Mouse (Mus musculus) natural killer cell, adult 2 months (primary cell): ENCODE measurements around the gene Irs2.

Source experiments
- DNase-seq, 2 experiments: peaks; one replicate each; pipeline ENCODE4 v3.0.0; 2022; ENCODE audit warnings: low spot score in 2 of 2

Gene Irs2

GRCm38 (mm10) chr8:10952706-10953105 is 55.6 kb downstream of the Irs2 start:
- no peak for DNase-seq

DNA sequence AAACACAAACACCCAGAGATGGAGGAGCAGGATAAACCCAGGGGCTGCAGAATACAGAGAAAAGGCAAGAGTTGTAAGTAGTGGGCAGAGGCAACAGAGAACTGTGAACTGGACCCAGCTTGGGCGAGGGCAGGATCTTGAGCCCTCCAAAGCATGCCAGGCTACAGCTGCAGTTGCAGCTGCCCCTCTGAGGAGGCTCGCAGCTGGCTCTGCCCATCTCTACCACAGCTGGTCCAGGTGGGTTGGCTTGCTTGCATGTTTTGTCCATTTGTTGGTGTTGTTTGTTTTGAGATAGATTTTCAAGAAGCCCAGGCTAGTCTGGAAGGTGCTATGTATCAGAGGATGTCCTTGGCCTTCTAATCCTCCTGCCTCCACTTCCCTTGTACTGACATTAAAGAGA is 56.0 kb downstream of the Irs2 start:
- DNase-seq = no peak

DNA sequence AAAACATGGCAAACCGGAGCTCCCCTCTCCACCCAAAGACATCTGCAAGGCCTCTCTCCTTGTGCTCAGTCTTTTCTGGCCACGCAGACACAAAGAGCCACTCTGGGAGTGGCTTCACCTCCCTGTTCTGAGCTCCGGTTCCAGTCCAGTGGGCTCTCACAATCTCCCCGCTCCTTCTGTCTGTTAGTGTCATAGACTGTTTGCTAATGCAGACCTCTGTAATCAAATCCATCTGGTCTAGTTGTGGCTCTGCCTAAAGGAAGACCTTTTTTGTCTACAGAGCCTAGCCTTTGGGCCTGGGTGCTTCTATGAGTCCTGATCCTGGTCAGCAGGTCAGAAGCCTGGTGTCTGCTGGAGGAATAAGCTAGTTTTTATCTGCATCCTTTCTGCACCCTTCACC is 56.7 kb downstream of the Irs2 start:
- DNase-seq = no peak

DNA sequence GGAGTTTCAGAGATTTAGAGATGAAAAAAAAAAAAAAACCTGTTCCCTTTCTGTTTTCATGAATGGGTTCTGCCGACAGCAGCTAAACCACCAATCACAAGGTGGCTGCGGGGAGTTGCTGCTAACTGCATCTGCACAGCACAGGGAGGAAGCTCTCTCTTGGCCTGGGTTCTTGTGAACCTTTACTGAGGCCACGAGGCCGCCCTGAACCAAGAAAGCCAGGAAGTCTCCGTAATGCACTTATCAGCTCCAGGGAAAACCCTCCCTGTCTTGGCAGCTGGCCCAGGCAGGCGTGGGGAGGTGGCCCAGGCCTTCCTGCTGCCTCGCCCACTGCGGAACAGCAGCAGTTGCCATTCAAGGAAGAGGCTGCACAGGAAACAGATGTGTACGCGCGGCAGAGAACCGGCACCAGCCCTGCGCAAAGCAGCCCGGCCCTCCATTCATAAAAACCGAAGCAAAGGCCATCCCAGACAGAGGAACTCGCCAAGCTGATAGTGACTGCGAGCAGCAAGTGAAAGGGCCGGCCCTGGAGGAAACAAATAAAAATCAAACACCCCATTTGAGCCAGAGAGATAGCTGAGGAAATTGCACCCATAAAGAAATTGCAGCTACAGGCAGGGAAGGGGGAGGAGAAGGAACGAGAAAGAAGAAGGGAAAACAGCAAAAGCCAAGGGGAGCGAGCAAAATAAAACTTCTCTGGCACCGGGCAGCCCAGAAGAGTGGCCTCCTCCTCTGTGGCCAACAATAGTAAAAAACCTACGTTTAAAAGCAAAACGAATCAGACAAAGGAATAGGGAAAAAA is 62.1 kb downstream of the Irs2 start:
- peak; percentile 64 to 75 for DNase-seq

DNA sequence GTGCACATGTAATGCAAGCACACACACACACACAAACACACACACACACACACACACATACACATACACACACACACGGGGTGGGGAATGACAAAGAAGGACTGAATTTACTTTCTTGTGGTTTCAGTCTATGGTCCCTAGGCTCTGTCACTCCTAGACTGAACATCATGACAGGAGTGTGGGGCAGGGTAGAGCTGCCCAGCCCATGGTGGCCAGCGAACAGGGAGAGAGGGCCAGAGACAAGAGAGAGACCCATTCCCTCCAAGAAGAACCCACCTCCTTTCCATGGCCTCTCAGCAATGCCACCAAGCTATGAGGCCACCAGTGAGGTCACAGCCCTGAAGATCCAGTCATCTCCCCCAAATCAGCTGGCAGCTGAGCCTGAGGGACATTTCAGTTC is 62.8 kb downstream of the Irs2 start:
- DNase-seq = no peak

- no peak for DNase-seq
Measured at GRCm38 (mm10) chr8:10943314-10944060, 64.8 kb downstream of the Irs2 start.

DNA sequence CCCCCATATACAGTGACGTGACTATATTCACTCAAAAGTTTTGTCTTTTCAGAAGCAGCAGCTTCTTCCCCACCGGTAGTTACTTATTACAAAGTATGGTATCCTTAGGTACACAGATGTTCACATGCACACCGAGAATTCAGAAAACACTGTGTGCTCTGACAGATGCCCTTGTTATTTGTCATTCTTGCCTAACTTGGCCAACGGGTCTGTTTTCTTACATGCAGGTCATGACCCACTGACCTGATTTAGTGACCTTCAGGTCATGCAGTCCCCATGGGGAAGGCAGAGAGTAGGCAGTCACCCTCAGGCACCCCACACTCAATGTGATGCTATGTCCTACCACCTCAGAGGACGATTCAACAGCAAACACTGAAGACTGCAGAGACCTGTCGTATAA is 68.4 kb downstream of the Irs2 start:
- no peak for DNase-seq

DNA sequence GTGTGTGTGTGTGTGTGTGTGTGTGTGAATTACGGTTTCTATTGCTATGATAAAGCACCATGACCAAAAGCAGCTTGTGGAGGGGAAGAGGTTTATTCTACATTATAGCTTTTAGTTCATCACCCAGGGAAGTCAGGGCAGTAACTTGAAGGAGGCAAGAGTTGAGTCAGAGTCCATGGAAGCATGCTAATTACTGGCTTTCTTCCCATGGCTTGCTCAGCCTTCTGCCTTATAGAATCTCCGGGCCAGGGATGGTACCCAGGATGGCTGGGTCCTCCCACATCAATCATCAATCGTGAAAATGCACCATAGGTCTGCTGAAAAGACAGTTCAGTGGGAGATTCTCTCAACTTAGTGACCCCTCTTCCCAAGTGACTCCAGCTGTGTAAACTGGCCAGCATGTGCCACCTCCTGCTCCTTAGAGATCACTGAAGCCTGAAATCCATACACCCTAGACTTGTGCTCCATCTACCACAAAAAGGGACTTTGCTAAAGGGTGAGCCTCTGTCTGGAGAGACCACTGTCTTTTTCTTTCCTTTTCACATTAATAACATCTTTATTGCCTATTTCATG is 69.0 kb downstream of the Irs2 start:
- no peak for DNase-seq

- no peak for DNase-seq
Measured at GRCm38 (mm10) chr8:10938284-10938683, 70.0 kb downstream of the Irs2 start.

- DNase-seq = no peak
Measured at GRCm38 (mm10) chr8:10936646-10937045, 71.6 kb downstream of the Irs2 start.

GRCm38 (mm10) chr8:10935231-10935630 is 73.0 kb downstream of the Irs2 start:
- no peak for DNase-seq
